Mouse (Mus musculus): ENCODE data around the gene Slc4a3. TPM values are rescaled to one million over a fixed set of nuclear protein-coding genes. Genes with fewer than 3 reads are reported as not detected.

Slc4a3 gene
- 25.2 and 29.3 TPM in 2 replicates for polyA plus RNA-seq (2015; fragmentation: Nextera tagmentation; extraction: Ambion mirVana)

DNA sequence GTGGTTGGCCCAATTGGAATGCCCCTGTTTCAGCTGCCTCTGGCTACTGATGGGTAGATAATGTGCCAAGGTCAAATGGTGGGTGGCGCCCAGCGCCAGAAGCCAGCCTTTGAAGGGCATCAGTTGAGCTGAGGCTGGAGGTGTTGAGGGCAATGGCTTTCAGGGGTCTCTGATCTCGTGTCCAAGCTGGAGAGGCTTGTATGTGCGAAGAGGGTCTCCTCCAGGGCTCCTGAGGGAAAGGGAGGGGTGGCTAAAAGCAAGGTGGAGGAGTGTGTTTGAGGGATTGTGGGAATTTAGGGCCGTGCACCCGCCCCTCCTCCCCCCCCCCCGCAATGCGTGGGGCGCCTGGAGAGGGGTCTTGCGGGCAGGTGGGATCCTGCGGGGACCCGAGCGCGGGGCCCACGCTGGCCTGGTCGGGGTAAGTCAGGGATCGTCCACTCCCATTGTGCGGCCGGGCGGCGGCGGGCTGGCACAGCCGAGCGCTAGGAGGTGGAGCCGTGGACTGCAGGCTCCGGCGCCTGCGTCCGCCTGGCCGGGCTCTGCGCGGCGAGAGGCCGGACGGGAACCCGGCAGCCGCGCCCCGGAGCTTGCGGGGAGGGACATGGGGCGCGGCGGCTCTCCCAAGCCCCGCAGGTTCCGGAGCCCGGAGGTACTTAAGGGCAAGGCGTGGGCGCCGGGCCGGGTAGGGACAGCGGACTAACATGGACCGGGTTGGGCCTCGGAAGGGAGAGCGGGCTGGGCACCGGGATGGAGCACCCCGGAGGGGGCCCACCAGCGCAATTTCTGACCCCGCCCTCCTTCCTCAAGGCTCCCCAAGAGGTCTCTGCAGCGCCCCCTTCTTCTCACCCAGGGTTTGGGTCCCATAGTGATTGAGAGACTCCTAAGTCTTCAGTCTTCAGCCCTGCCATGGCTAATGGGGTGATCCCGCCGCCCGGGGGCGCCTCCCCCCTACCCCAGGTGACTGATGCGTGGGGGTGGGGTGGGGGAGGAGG is at the start of gene Slc4a3:
Slc4a3 (plus strand) TSS at position 302 of the 992 bp plus-strand sequence.

DNA sequence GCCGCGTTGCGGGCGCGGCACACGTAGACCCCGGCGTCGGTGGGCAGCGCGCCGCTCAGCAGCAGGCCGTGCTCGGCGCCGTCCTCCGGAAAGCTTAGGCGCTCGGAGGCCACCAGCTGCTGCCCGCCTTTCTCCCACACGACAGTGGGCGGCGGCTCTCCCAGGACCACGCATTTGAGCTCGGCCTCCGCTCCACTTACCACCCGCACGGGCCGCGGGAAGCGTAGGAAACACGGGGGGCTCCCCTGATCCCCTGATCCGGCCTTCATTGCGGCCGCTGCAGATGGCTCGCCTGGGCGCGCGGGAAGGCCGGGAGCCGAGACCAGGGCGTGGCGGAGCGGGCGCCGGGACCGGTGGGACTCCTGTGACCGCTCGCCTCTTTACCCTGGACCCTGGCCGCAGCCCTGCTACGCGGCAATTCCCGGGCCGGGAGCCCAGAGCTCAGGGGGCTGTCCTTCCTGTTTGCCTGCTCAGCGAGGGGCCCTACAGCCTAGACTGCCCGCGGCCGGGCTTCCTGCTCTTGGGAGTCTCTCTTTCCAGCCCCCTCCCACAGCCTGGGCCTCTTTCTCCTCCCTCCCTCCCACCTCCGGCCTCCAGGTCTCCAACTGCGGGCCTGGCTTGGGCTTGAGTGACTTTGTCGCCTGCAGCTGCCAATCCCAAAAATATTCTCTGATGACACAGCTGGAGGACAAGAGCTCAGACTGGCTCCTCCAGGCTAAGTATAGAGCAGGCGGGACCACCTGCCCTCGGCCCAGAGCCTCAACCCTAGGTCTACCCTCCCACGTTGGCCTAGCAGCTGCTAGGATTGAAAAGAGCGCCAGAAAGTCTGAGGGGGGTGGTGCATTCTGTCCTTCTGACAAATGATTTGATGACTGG is 39.9 kb upstream of the Slc4a3 start, which contains the start of gene Obsl1:
Obsl1 (minus strand) TSS at position 497 of the 876 bp plus-strand sequence.

DNA sequence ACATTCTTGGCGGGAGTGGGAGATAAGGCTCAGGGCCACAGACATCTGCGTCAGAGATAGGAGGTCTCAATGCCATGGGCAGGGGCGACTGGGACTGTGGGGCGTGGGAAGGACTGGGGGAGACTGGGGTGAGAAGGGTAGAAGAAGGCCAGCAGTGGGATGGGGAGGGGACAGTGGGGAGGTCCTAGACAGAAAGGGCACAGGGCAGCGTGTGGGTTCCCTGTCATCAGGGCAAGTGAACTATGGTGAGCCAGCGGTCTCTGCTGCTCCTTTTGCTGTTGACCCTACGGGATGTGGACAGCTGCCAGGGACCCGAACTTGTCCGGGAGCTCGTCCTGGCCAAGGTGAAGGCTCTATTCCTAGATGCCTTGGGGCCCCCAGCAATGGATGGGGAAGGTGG is 39.1 kb upstream of the Slc4a3 start, which contains the start of gene Inha:
Inha (plus strand) TSS at position 72 of the 400 bp plus-strand sequence.

DNA sequence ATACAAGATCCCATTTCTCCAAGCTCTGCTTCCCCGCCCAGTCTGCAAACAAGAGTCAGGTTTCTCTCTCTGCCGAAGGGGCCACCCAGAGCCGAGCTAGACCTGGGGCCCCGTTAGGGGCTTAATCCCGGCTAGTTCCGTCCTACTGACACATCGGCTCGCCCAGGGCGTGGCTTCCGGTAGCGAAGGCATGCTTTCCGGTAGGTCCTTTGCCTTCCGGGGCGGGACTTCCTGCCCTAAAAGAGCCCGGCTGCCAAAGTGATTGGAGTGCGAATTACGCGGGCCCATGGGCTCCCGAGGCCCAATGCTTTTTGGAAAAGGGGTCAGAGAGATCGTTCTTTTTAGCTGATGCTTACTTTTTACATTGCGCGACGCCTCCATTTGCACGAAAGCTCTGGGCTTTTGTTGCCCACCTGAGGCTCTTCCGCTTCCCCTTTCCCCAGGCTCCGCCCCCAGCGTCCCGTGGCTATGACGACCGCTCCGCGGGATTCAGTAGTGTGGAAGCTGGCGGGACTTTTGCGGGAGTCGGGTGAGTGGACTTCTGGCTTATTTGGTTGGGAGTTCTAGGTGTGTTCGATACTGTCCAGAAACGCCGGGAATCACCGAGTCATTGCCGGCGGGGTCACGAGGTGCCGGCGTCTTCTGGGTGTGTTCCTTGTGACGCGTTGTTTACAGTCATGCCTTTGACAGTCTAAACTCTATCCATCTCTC is 24.6 kb upstream of the Slc4a3 start, which contains the start of gene Stk11ip:
Stk11ip (plus strand) TSS at position 209 of the 711 bp plus-strand sequence.

Other genes starting within 250 kb of the Slc4a3 start
- 153 and 154 TPM in 2 replicates for gene Dnpep, start 228.3 kb upstream of the Slc4a3 start, polyA plus RNA-seq (2015; fragmentation: Nextera tagmentation; extraction: Ambion mirVana)
- gene Des, start 185.9 kb upstream of the Slc4a3 start, polyA plus RNA-seq (2015; fragmentation: Nextera tagmentation; extraction: Ambion mirVana), result 2,029 and 2,461 TPM in 2 replicates
- 51.1 and 53.5 TPM in 2 replicates for gene Speg, start 171.0 kb upstream of the Slc4a3 start, polyA plus RNA-seq (2015; fragmentation: Nextera tagmentation; extraction: Ambion mirVana)
- gene Gmppa, start 110.3 kb upstream of the Slc4a3 start, polyA plus RNA-seq (2015; fragmentation: Nextera tagmentation; extraction: Ambion mirVana), result 89.2 and 102 TPM in 2 replicates
- gene Asic4, start 95.8 kb upstream of the Slc4a3 start, polyA plus RNA-seq (2015; fragmentation: Nextera tagmentation; extraction: Ambion mirVana), result 0.33 and 0.40 TPM in 2 replicates
- gene Chpf, start 67.0 kb upstream of the Slc4a3 start, polyA plus RNA-seq (2015; fragmentation: Nextera tagmentation; extraction: Ambion mirVana), result 45.4 and 46.4 TPM in 2 replicates
- gene Tmem198, start 66.7 kb upstream of the Slc4a3 start, polyA plus RNA-seq (2015; fragmentation: Nextera tagmentation; extraction: Ambion mirVana), result 1.1 and 1.4 TPM in 2 replicates
- 28.7 and 29.1 TPM in 2 replicates for gene Obsl1, start 39.8 kb upstream of the Slc4a3 start, polyA plus RNA-seq (2015; fragmentation: Nextera tagmentation; extraction: Ambion mirVana)
- 5.0 and 6.0 TPM in 2 replicates for gene Inha, start 39.2 kb upstream of the Slc4a3 start, polyA plus RNA-seq (2015; fragmentation: Nextera tagmentation; extraction: Ambion mirVana)
- gene Stk11ip, start 24.7 kb upstream of the Slc4a3 start, polyA plus RNA-seq (2015; fragmentation: Nextera tagmentation; extraction: Ambion mirVana), result 7.6 and 8.2 TPM in 2 replicates